Mouse (Mus musculus) embryonic facial prominence, embryonic 13.5 days (tissue): ENCODE results near the gene Ube2c. TPM values are rescaled to one million over a fixed set of nuclear protein-coding genes. Genes with fewer than 3 reads are reported as not detected.

ENCODE experiments used
- ATAC-seq: fragments of 200-750 bp; cut with Nextera tagmentation; 2 replicates; pipeline ENCODE4 v1.8.0; 2017; ENCODE audit warnings: low read depth; ENCODE audit not compliant: insufficient number of reproducible peaks, insufficient read depth, low FRiP score, low TSS enrichment
- H3K27ac ChIP-seq: fragments of 300-500 bp; sonication (generic); 2 replicates; pipeline ENCODE4 v1.5.1; 2015; ENCODE audit warnings: moderate library complexity, mild to moderate bottlenecking, inconsistent platforms
- H3K27me3 ChIP-seq: fragments of 300-500 bp; sonication (generic); 2 replicates; pipeline ENCODE4 v1.6.1; 2015; ENCODE audit warnings: mild to moderate bottlenecking, inconsistent platforms
- H3K36me3 ChIP-seq: fragments of 300-500 bp; sonication (generic); 2 replicates; pipeline ENCODE4 v1.6.1; 2015; ENCODE audit warnings: mild to moderate bottlenecking, inconsistent platforms
- H3K4me1 ChIP-seq: fragments of 300-500 bp; sonication (generic); 2 replicates; pipeline ENCODE4 v1.6.1; 2015; ENCODE audit warnings: inconsistent platforms
- H3K4me2 ChIP-seq: fragments of 300-500 bp; sonication (generic); 2 replicates; pipeline ENCODE4 v1.6.1; 2015; ENCODE audit warnings: moderate library complexity, mild to moderate bottlenecking, inconsistent platforms
- H3K4me3 ChIP-seq: fragments of 300-500 bp; sonication (generic); 2 replicates; pipeline ENCODE4 v1.5.1; 2015; ENCODE audit warnings: mild to moderate bottlenecking, inconsistent platforms
- H3K9ac ChIP-seq: fragments of 300-500 bp; sonication (generic); 2 replicates; pipeline ENCODE4 v1.6.1; 2015; ENCODE audit warnings: mild to moderate bottlenecking, inconsistent platforms
- H3K9me3 ChIP-seq: fragments of 300-500 bp; sonication (generic); 2 replicates; pipeline ENCODE4 v1.6.1; 2016; ENCODE audit warnings: inconsistent platforms
- WGBS: fragments of 180-500 bp; shearing (Covaris S2); methylation state at CpG from one replicate; pipeline ENCODE4 v1.1.7; 2015; ENCODE audit warnings: mixed read lengths; 5-methylcytosine and 5-hydroxymethylcytosine counted together
- polyA plus RNA-seq: library from polyadenylated mRNA; unstranded; fragments of >200 nt; fragmentation: Nextera tagmentation; extraction: Ambion mirVana; gene quantifications from 2 replicates; pipeline ENCODE4 v1.2.1, GENCODE M21; 2015

Gene Ube2c
- polyA plus RNA-seq, 1 experiment from 2014 or later = 448 TPM

- Histone ChIP-seq H3K4me2 (no peak overlapping the region), H3K9ac (no peak overlapping the region), H3K9me3 (no peaks in the 10 kb centered on the region), H3K4me3 (no peak overlapping the region), H3K36me3 (peaks cover 64% of the 10 kb centered on the region), H3K27me3 (no peaks in the 10 kb centered on the region), H3K4me1 (peaks cover 10% of the 10 kb centered on the region), H3K27ac (no peak overlapping the region)
- ATAC-seq = no peak
- 70% methylated on average over 3 of the region's 3 CpGs for WGBS
These were observed 3.9 kb upstream of the Ube2c start for GRCm38 (mm10) chr2:164765841-164766240.

- no peak overlapping the region for H3K4me2 ChIP-seq
- peaks cover 24% of the 10 kb centered on the region for H3K4me1 ChIP-seq
- no peaks in the 10 kb centered on the region for H3K27me3 ChIP-seq
- H3K9me3 ChIP-seq = no peaks in the 10 kb centered on the region
- no peak overlapping the region for H3K4me3 ChIP-seq
- ATAC-seq = no peak
- H3K36me3 ChIP-seq = peaks cover 62% of the 10 kb centered on the region
- H3K9ac ChIP-seq = no peak overlapping the region
- WGBS = 94% methylated on average over 15 of the region's 15 CpGs
- no peak overlapping the region for H3K27ac ChIP-seq
These were observed 1.7 kb upstream of the Ube2c start for GRCm38 (mm10) chr2:164767812-164768540.

GRCm38 (mm10) chr2:164770279-164770678 lies 581 bp downstream of the Ube2c start:
- no peak for ATAC-seq
- no peaks in the 10 kb centered on the region for H3K27me3 ChIP-seq
- H3K36me3 ChIP-seq = peaks cover 49% of the 10 kb centered on the region
- peak overlapping the region; percentile 87 for H3K9ac ChIP-seq
- peak overlapping the region; percentile 51 for H3K27ac ChIP-seq
- H3K4me2 ChIP-seq = peak overlapping the region; percentile 93
- no peaks in the 10 kb centered on the region for H3K9me3 ChIP-seq
- 4% methylated on average over 15 of the region's 15 CpGs for WGBS
- H3K4me1 ChIP-seq = peaks cover 24% of the 10 kb centered on the region
- peak overlapping the region; percentile 93 for H3K4me3 ChIP-seq

GRCm38 (mm10) chr2:164771123-164771522 lies 1.4 kb downstream of the Ube2c start:
- no peak for ATAC-seq
- Histone ChIP-seq H3K9ac (peak overlapping the region; percentile 87), H3K4me1 (peaks cover 24% of the 10 kb centered on the region), H3K4me2 (peak overlapping the region; percentile 93), H3K27me3 (no peaks in the 10 kb centered on the region), H3K27ac (no peak overlapping the region), H3K36me3 (peaks cover 41% of the 10 kb centered on the region), H3K9me3 (no peaks in the 10 kb centered on the region), H3K4me3 (peak overlapping the region; percentile 93)
- WGBS = 79% methylated on average over 8 of the region's 8 CpGs

GRCm38 (mm10) chr2:164773229-164773988 lies 3.7 kb downstream of the Ube2c start:
- Histone ChIP-seq H3K27ac (no peak overlapping the region), H3K4me1 (peaks cover 24% of the 10 kb centered on the region), H3K9ac (no peak overlapping the region), H3K36me3 (peaks cover 19% of the 10 kb centered on the region), H3K9me3 (no peaks in the 10 kb centered on the region), H3K4me2 (no peak overlapping the region), H3K27me3 (no peaks in the 10 kb centered on the region), H3K4me3 (no peak overlapping the region)
- ATAC-seq = no peak
- WGBS = 76% methylated on average over 14 of the region's 14 CpGs

- WGBS = 85% methylated on average over 5 of the region's 5 CpGs
- Histone ChIP-seq H3K9ac (no peak overlapping the region), H3K36me3 (peaks cover 19% of the 10 kb centered on the region), H3K27me3 (no peaks in the 10 kb centered on the region), H3K4me1 (peaks cover 24% of the 10 kb centered on the region), H3K9me3 (no peaks in the 10 kb centered on the region), H3K4me3 (no peak overlapping the region), H3K4me2 (no peak overlapping the region), H3K27ac (no peak overlapping the region)
- ATAC-seq = no peak
These were observed 4.3 kb downstream of the Ube2c start for GRCm38 (mm10) chr2:164773989-164774364.

GRCm38 (mm10) chr2:164776130-164776529 lies 6.4 kb downstream of the Ube2c start:
- Histone ChIP-seq H3K4me2 (no peak overlapping the region), H3K27me3 (no peaks in the 10 kb centered on the region), H3K36me3 (peaks cover 18% of the 10 kb centered on the region), H3K9ac (no peak overlapping the region), H3K4me1 (peaks cover 11% of the 10 kb centered on the region), H3K27ac (no peak overlapping the region), H3K4me3 (no peak overlapping the region), H3K9me3 (no peaks in the 10 kb centered on the region)
- 88% methylated on average over 6 of the region's 6 CpGs for WGBS
- no peak for ATAC-seq

GRCm38 (mm10) chr2:164776801-164777200 lies 7.1 kb downstream of the Ube2c start:
- no peaks in the 10 kb centered on the region for H3K9me3 ChIP-seq
- WGBS = 64% methylated on average over 17 of the region's 17 CpGs
- H3K9ac ChIP-seq = no peak overlapping the region
- H3K27ac ChIP-seq = no peak overlapping the region
- H3K4me2 ChIP-seq = no peak overlapping the region
- H3K4me3 ChIP-seq = no peak overlapping the region
- H3K27me3 ChIP-seq = no peaks in the 10 kb centered on the region
- no peak for ATAC-seq
- peaks cover 12% of the 10 kb centered on the region for H3K36me3 ChIP-seq
- H3K4me1 ChIP-seq = peaks cover 5% of the 10 kb centered on the region

- H3K4me3 ChIP-seq = no peak overlapping the region
- 0 out of 2 replicates have a peak, but pooled peaks cover 5% of the 10 kb centered on the region for H3K36me3 ChIP-seq
- no peaks in the 10 kb centered on the region; the same call in 1 of the 2 replicates for H3K4me1 ChIP-seq
- H3K27me3 ChIP-seq = no peaks in the 10 kb centered on the region
- WGBS = 82% methylated on average over 30 of the region's 30 CpGs
- no peak overlapping the region for H3K9ac ChIP-seq
- H3K9me3 ChIP-seq = no peaks in the 10 kb centered on the region
- no peak for ATAC-seq
- H3K27ac ChIP-seq = no peak overlapping the region
- no peak overlapping the region for H3K4me2 ChIP-seq
These were observed 7.7 kb downstream of the Ube2c start for GRCm38 (mm10) chr2:164777246-164778014.

- 94% methylated on average over 11 of the region's 11 CpGs for WGBS
- Histone ChIP-seq H3K27ac (no peak overlapping the region), H3K4me1 (no peaks in the 10 kb centered on the region), H3K36me3 (0 out of 2 replicates have a peak, but pooled peaks cover under 1% of the 10 kb centered on the region), H3K27me3 (no peaks in the 10 kb centered on the region), H3K4me2 (no peak overlapping the region), H3K9ac (no peak overlapping the region), H3K4me3 (no peak overlapping the region), H3K9me3 (no peaks in the 10 kb centered on the region)
- no peak for ATAC-seq
These were observed 8.3 kb downstream of the Ube2c start for GRCm38 (mm10) chr2:164778015-164778287.

GRCm38 (mm10) chr2:164778809-164779208 lies 9.1 kb downstream of the Ube2c start:
- H3K4me1 ChIP-seq = no peaks in the 10 kb centered on the region
- H3K9ac ChIP-seq = no peak overlapping the region
- H3K9me3 ChIP-seq = no peaks in the 10 kb centered on the region
- ATAC-seq = no peak
- H3K36me3 ChIP-seq = no peaks in the 10 kb centered on the region
- no peak overlapping the region for H3K4me2 ChIP-seq
- H3K27me3 ChIP-seq = no peaks in the 10 kb centered on the region
- no peak overlapping the region for H3K4me3 ChIP-seq
- WGBS = 80% methylated on average over 7 of the region's 7 CpGs
- no peak overlapping the region for H3K27ac ChIP-seq
